Mouse (Mus musculus): Measurements from ENCODE around the gene Dnaaf2. TPM values are rescaled to one million over a fixed set of nuclear protein-coding genes. Genes with fewer than 3 reads are reported as not detected.

Dnaaf2 gene
- polyA plus RNA-seq, 1 experiment from 2014 or later: 7.3 TPM

- Histone ChIP-seq H3K4me1 (ENCODE audit: control insufficient read depth, insufficient read depth, low read length) (peaks cover 17% of the 10 kb centered on the region), H3K4me3 (ENCODE audit: low read length) (peak overlapping the region; percentile 1; the same call in 1 of the 2 replicates), H3K9ac (ENCODE audit: low read depth, low read length) (no peak overlapping the region; the same call in 1 of the 2 replicates), H3K36me3 (ENCODE audit: control insufficient read depth, insufficient read depth, low read length) (peaks cover 6% of the 10 kb centered on the region), H3K27ac (ENCODE audit: low read length) (peak overlapping the region; percentile 54), H3K27me3 (replicated peaks; ENCODE audit: control insufficient read depth, insufficient read depth, low read length) (no peaks in the 10 kb centered on the region), H3K4me2 (ENCODE audit: low read depth, low read length) (peak overlapping the region; percentile 42), H3K9me3 (ENCODE audit: control insufficient read depth, low read length) (no peaks in the 10 kb centered on the region)
- no peak for ATAC-seq
- 56% methylated on average over 5 of the region's 5 CpGs for WGBS
These were observed 11.3 kb downstream of the Dnaaf2 start for GRCm38 (mm10) chr12:69186811-69187471.

- H3K9ac ChIP-seq (ENCODE audit: low read depth, low read length): peak overlapping the region; percentile 93
These were observed 12.9 kb downstream of the Dnaaf2 start for GRCm38 (mm10) chr12:69185371-69185770.

DNA sequence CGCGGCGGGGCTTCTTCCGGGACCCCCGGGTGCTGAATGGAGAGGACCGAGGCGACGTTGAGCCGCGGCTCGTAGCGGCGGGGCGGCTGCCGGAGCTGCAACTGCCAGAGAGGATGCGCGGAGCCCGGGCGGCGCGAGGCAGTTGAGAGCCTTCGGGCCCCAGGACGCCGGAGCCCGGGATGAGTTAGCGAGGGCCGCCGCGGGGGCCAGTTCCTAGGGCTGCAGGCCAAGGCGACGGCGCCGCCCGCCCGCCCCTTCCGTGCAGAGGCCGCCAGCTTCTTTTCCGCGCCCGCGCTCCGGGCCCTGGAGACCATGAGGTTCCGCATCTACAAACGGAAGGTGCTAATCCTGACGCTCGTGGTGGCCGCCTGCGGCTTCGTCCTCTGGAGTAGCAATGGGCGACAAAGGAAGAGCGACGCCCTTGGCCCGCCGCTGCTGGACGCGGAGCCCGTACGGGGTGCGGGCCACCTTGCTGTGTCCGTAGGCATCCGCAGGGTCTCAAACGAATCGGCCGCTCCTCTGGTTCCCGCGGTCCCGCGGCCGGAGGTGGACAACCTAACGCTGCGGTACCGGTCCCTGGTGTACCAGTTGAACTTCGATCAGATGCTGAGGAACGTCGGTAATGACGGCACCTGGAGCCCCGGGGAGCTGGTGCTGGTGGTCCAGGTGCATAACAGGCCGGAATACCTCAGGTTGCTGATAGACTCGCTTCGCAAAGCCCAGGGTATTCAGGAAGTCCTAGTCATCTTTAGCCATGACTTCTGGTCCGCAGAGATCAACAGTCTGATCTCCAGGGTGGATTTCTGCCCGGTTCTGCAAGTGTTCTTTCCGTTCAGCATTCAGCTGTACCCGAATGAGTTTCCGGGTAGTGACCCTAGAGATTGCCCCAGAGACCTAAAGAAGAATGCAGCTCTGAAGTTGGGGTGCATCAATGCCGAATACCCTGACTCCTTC lies 13.6 kb downstream of the Dnaaf2 start:
- peak; percentile 62 for ATAC-seq

More at GRCm38 (mm10) chr12:69185371-69185770, 12.9 kb downstream of the Dnaaf2 start:
- no peaks in the 10 kb centered on the region for H3K9me3 ChIP-seq (ENCODE audit: control insufficient read depth, low read length)
- peaks cover 6% of the 10 kb centered on the region for H3K36me3 ChIP-seq (ENCODE audit: control insufficient read depth, insufficient read depth, low read length)
- peaks cover 17% of the 10 kb centered on the region for H3K4me1 ChIP-seq (ENCODE audit: control insufficient read depth, insufficient read depth, low read length)
- WGBS: 66% methylated on average over 7 of the region's 7 CpGs
- no peak for ATAC-seq
- no peak overlapping the region for H3K27ac ChIP-seq (ENCODE audit: low read length)
- peak overlapping the region; percentile 92 for H3K4me2 ChIP-seq (ENCODE audit: low read depth, low read length)
- peak overlapping the region; percentile 86 for H3K4me3 ChIP-seq (ENCODE audit: low read length)
- no peaks in the 10 kb centered on the region for H3K27me3 ChIP-seq (replicated peaks; ENCODE audit: control insufficient read depth, insufficient read depth, low read length)

GRCm38 (mm10) chr12:69183583-69184308 lies 14.5 kb downstream of the Dnaaf2 start, which contains the start of the genes Rpl36al and Mgat2:
Rpl36al (minus strand) TSS chr12:69184083.
Mgat2 (plus strand) TSS chr12:69184157.
- Histone ChIP-seq H3K4me2 (ENCODE audit: low read depth, low read length) (peak within 1 kb of the TSS; percentile 92), H3K4me3 (ENCODE audit: low read length) (peak within 1 kb of the TSS; percentile 86), H3K4me1 (ENCODE audit: control insufficient read depth, insufficient read depth, low read length) (peaks cover 17% of the 10 kb centered on the region), H3K9me3 (ENCODE audit: control insufficient read depth, low read length) (no peaks in the 10 kb centered on the region), H3K36me3 (ENCODE audit: control insufficient read depth, insufficient read depth, low read length) (peaks cover 4% of the 10 kb centered on the region; the same call in 1 of the 2 replicates), H3K9ac (ENCODE audit: low read depth, low read length) (peak within 1 kb of the TSS; percentile 93), H3K27me3 (replicated peaks; ENCODE audit: control insufficient read depth, insufficient read depth, low read length) (no peaks in the 10 kb centered on the region), H3K27ac (ENCODE audit: low read length) (peak within 1 kb of the TSS; percentile 90)
- ATAC-seq: peak; percentile 99
- under 1% methylated on average over 82 of the region's 84 CpGs for WGBS

More for the DNA sequence above, 13.6 kb downstream of the Dnaaf2 start:
- H3K27me3 ChIP-seq (replicated peaks; ENCODE audit: control insufficient read depth, insufficient read depth, low read length): no peaks in the 10 kb centered on the region
- 1% methylated on average over 86 of the region's 86 CpGs for WGBS
- H3K4me3 ChIP-seq (ENCODE audit: low read length): peak overlapping the region; percentile 86
- H3K27ac ChIP-seq (ENCODE audit: low read length): peak overlapping the region; percentile 90
- H3K4me1 ChIP-seq (ENCODE audit: control insufficient read depth, insufficient read depth, low read length): peaks cover 17% of the 10 kb centered on the region
- no peaks in the 10 kb centered on the region for H3K9me3 ChIP-seq (ENCODE audit: control insufficient read depth, low read length)
- peak overlapping the region; percentile 93 for H3K9ac ChIP-seq (ENCODE audit: low read depth, low read length)
- peak overlapping the region; percentile 92 for H3K4me2 ChIP-seq (ENCODE audit: low read depth, low read length)
- H3K36me3 ChIP-seq (ENCODE audit: control insufficient read depth, insufficient read depth, low read length): peaks cover 4% of the 10 kb centered on the region; the same call in 1 of the 2 replicates

DNA sequence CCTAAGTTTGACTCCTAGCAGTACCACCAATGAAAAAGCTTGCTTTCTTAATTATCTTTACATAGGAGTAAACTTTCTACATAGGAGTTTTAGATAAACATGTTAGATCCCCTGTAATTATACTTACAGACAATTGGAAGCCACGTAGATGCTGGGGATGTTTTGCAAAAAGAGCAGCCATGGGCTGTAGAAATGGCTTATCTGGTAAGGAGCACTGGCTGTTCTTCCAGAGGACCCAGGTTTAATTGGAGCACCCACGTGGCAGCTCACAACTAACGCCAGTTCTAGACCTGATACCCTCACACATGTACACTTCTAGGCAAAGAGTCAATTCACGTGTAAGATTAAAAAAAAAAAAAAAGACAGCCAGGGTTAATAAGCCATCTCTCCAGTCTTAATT lies 16.4 kb downstream of the Dnaaf2 start:
- Histone ChIP-seq H3K4me2 (ENCODE audit: low read depth, low read length) (no peak overlapping the region), H3K9me3 (ENCODE audit: control insufficient read depth, low read length) (no peaks in the 10 kb centered on the region), H3K36me3 (ENCODE audit: control insufficient read depth, insufficient read depth, low read length) (peaks cover 4% of the 10 kb centered on the region), H3K9ac (ENCODE audit: low read depth, low read length) (no peak overlapping the region), H3K4me1 (ENCODE audit: control insufficient read depth, insufficient read depth, low read length) (peaks cover 10% of the 10 kb centered on the region), H3K27me3 (replicated peaks; ENCODE audit: control insufficient read depth, insufficient read depth, low read length) (no peaks in the 10 kb centered on the region), H3K27ac (ENCODE audit: low read length) (no peak overlapping the region), H3K4me3 (ENCODE audit: low read length) (no peak overlapping the region)
- no peak for ATAC-seq
- WGBS: 89% methylated on average over 4 of the region's 4 CpGs

- Histone ChIP-seq H3K4me1 (ENCODE audit: control insufficient read depth, insufficient read depth, low read length) (no peaks in the 10 kb centered on the region), H3K4me3 (ENCODE audit: low read length) (no peak overlapping the region), H3K27me3 (replicated peaks; ENCODE audit: control insufficient read depth, insufficient read depth, low read length) (no peaks in the 10 kb centered on the region), H3K27ac (ENCODE audit: low read length) (no peak overlapping the region), H3K4me2 (ENCODE audit: low read depth, low read length) (no peak overlapping the region), H3K36me3 (ENCODE audit: control insufficient read depth, insufficient read depth, low read length) (peaks cover 6% of the 10 kb centered on the region), H3K9ac (ENCODE audit: low read depth, low read length) (no peak overlapping the region), H3K9me3 (ENCODE audit: control insufficient read depth, low read length) (no peaks in the 10 kb centered on the region)
- no peak for ATAC-seq
- WGBS: 58% methylated on average over 12 of the region's 12 CpGs
These were observed 18.9 kb downstream of the Dnaaf2 start for GRCm38 (mm10) chr12:69179371-69179770.

- peaks cover 6% of the 10 kb centered on the region for H3K36me3 ChIP-seq (ENCODE audit: control insufficient read depth, insufficient read depth, low read length)
- H3K27me3 ChIP-seq (replicated peaks; ENCODE audit: control insufficient read depth, insufficient read depth, low read length): no peaks in the 10 kb centered on the region
- no peak overlapping the region for H3K4me3 ChIP-seq (ENCODE audit: low read length)
- ATAC-seq: no peak
- no peaks in the 10 kb centered on the region for H3K4me1 ChIP-seq (ENCODE audit: control insufficient read depth, insufficient read depth, low read length)
- H3K9me3 ChIP-seq (ENCODE audit: control insufficient read depth, low read length): no peaks in the 10 kb centered on the region
- no peak overlapping the region for H3K4me2 ChIP-seq (ENCODE audit: low read depth, low read length)
- 85% methylated on average over 3 of the region's 3 CpGs for WGBS
- H3K27ac ChIP-seq (ENCODE audit: low read length): no peak overlapping the region
- H3K9ac ChIP-seq (ENCODE audit: low read depth, low read length): no peak overlapping the region
These were observed 20.7 kb downstream of the Dnaaf2 start for GRCm38 (mm10) chr12:69177526-69177925.

DNA sequence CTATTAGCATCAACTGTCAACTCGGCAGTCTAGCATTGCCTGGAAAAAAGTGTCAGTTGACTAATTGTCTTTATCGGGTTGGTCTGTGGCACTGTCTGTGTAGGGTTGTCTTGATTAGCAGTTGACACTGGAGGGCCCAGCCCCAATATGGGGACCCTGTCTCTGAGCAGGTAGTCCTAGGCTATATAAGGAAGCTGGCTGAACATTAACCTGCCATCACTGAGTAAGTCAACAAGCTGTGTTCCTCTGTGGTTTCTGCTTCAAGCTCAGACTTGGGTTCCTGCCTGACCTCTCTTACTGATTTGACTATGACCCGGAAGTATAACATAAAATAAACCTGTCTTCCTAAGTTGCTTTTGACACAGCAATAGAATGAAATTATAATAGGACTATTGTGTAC lies 22.3 kb downstream of the Dnaaf2 start:
- Histone ChIP-seq H3K9me3 (ENCODE audit: control insufficient read depth, low read length) (no peaks in the 10 kb centered on the region), H3K27ac (ENCODE audit: low read length) (no peak overlapping the region), H3K9ac (ENCODE audit: low read depth, low read length) (no peak overlapping the region), H3K36me3 (ENCODE audit: control insufficient read depth, insufficient read depth, low read length) (peaks cover 6% of the 10 kb centered on the region), H3K4me2 (ENCODE audit: low read depth, low read length) (no peak overlapping the region), H3K27me3 (replicated peaks; ENCODE audit: control insufficient read depth, insufficient read depth, low read length) (no peaks in the 10 kb centered on the region), H3K4me3 (ENCODE audit: low read length) (no peak overlapping the region), H3K4me1 (ENCODE audit: control insufficient read depth, insufficient read depth, low read length) (no peaks in the 10 kb centered on the region)
- WGBS: 78% methylated on average over 3 of the region's 3 CpGs
- ATAC-seq: peak; percentile 81
